In genomic region chr16:94370915-94371300, GRCm38 (mm10) we compare ENCODE assay signal across 7 mouse cellular contexts. TPM values are rescaled to one million over a fixed set of nuclear protein-coding genes. Genes with fewer than 3 reads are reported as not detected.
DNase-seq lines count a peak whose midpoint lies in the region; ATAC-seq and TF ChIP-seq lines count a peak whose summit lies in the region.

No protein-coding gene starts in this region.

- TF ChIP-seq POLR2A in small intestine, adult 2 months (IDR thresholded peaks at IDR 0.05; ENCODE audit: low read depth, low read length) = no peak

- H3K4me1 ChIP-seq in ES-E14 (ENCODE audit: control insufficient read depth in 2 of 2, insufficient read depth in 2 of 2, low read length in 2 of 2, poor library complexity in 1 of 2) = no peaks in the 10 kb centered on the region; a peak in 1 of 4 replicates
- H3K4me1 ChIP-seq in forebrain, embryonic 10.5 days = peaks cover 46% of the 10 kb centered on the region
- H3K4me1 ChIP-seq in heart, postnatal 0 days (ENCODE audit: control insufficient read depth, insufficient read depth) = peaks cover 19% of the 10 kb centered on the region
- H3K4me1 ChIP-seq in small intestine, adult 2 months (ENCODE audit: control insufficient read depth, insufficient read depth, insufficient read length, low read length) = peaks cover 10% of the 10 kb centered on the region; the same call in 1 of the 2 replicates

- DNase-seq in ES-E14 (ENCODE audit: low read depth, low spot score) = no peak
- DNase-seq in adrenal gland, postnatal 25 days = peak; percentile 77
- DNase-seq in forebrain, embryonic 10.5 days (ENCODE audit: extremely low spot score, low spot score) = peak; percentile 72
- DNase-seq in heart, postnatal 0 days (ENCODE audit: low spot score) = peak; percentile 73
- peak; percentile 72 to 79 for DNase-seq in layer of hippocampus, postnatal 14 days (ENCODE audit: low spot score in 2 of 2)
- DNase-seq in lung, postnatal 36 days = peak; percentile 79

- H3K27me3 ChIP-seq in forebrain, embryonic 10.5 days (ENCODE audit: poor library complexity, severe bottlenecking) = no peaks in the 10 kb centered on the region
- H3K27me3 ChIP-seq in heart, postnatal 0 days (ENCODE audit: control insufficient read depth, insufficient read depth, low read length) = no peaks in the 10 kb centered on the region
- no peaks in the 10 kb centered on the region for H3K27me3 ChIP-seq in small intestine, adult 2 months (ENCODE audit: control insufficient read depth, insufficient read depth, low read length)

- H3K4me2 ChIP-seq in heart, postnatal 0 days (ENCODE audit: low read depth, low read length) = peak overlapping the region; percentile 69

- TF ChIP-seq EP300 in heart, postnatal 0 days (IDR thresholded peaks at IDR 0.05; ENCODE audit: low read depth) = no peak

- no peaks in the 10 kb centered on the region for H3K9me3 ChIP-seq in ES-E14 (ENCODE audit: control insufficient read depth, insufficient read depth, low read depth, low read length)
- H3K9me3 ChIP-seq in forebrain, embryonic 10.5 days = no peaks in the 10 kb centered on the region
- H3K9me3 ChIP-seq in heart, postnatal 0 days (replicated peaks; ENCODE audit: control insufficient read depth, low read length) = no peaks in the 10 kb centered on the region

- peak overlapping the region; percentile 87 for H3K9ac ChIP-seq in ES-E14 (ENCODE audit: insufficient read depth, low read depth, low read length, poor library complexity, severe bottlenecking)
- peak overlapping the region; percentile 83 for H3K9ac ChIP-seq in heart, postnatal 0 days (replicated peaks; ENCODE audit: low read depth, low read length)

- peak overlapping the region; percentile 80 to 81 for H3K4me3 ChIP-seq in ES-E14 (ENCODE audit: insufficient read depth in 1 of 2, low read depth in 1 of 2, low read length in 2 of 2, poor library complexity in 1 of 2, severe bottlenecking in 1 of 2)
- H3K4me3 ChIP-seq in forebrain, embryonic 10.5 days = peak overlapping the region; percentile 92
- peak overlapping the region; percentile 85 for H3K4me3 ChIP-seq in heart, postnatal 0 days (ENCODE audit: low read depth, low read length)
- peak overlapping the region; percentile 90 for H3K4me3 ChIP-seq in small intestine, adult 2 months (ENCODE audit: low read depth, low read length)

- WGBS in forebrain, embryonic 10.5 days = under 1% methylated on average over 43 of the region's 43 CpGs
- 0% methylated on average over 36 of the region's 43 CpGs for WGBS in heart, postnatal 0 days
- under 1% methylated on average over 43 of the region's 43 CpGs for WGBS in small intestine, adult 2 months

- TF ChIP-seq CTCF in heart, postnatal 0 days (IDR thresholded peaks at IDR 0.05; ENCODE audit: low read depth) = no peak
- TF ChIP-seq CTCF in small intestine, adult 2 months (IDR thresholded peaks at IDR 0.05; ENCODE audit: extremely low read depth, insufficient read length, insufficient replicate concordance, low read depth, low read length) = no peak

- no peaks in the 10 kb centered on the region for H3K36me3 ChIP-seq in ES-E14 (ENCODE audit: control insufficient read depth, insufficient read depth, low read length, poor library complexity, severe bottlenecking)
- no peaks in the 10 kb centered on the region for H3K36me3 ChIP-seq in forebrain, embryonic 10.5 days (replicated peaks)
- H3K36me3 ChIP-seq in heart, postnatal 0 days (replicated peaks; ENCODE audit: control insufficient read depth, insufficient read depth, low read length) = no peaks in the 10 kb centered on the region
- no peaks in the 10 kb centered on the region for H3K36me3 ChIP-seq in small intestine, adult 2 months (ENCODE audit: control insufficient read depth, insufficient read depth, low read length)

- H3K27ac ChIP-seq in ES-E14 (ENCODE audit: insufficient read depth, low read depth, low read length, poor library complexity, severe bottlenecking) = peak overlapping the region; percentile 55
- H3K27ac ChIP-seq in forebrain, embryonic 10.5 days = peak overlapping the region; percentile 99
- peak overlapping the region; percentile 98 for H3K27ac ChIP-seq in heart, postnatal 0 days (ENCODE audit: low read depth)
- H3K27ac ChIP-seq in small intestine, adult 2 months (ENCODE audit: insufficient read depth, low read depth, low read length) = peak overlapping the region; percentile 84

- in situ Hi-C loops in ES-E14 (cut with MboI; ENCODE audit: low sequenced_read_pairs in 2 of 2, unreplicated experiment in 2 of 2) = no loop called here

- peak; percentile 87 for ATAC-seq in heart, postnatal 0 days (ENCODE audit: insufficient read depth, low read depth)

TF ChIP-seq in ES-E14, 5 proteins besides CTCF, POLR2A, EP300 and RAD21:
- TF ChIP-seq HCFC1 (IDR thresholded peaks at IDR 0.05; ENCODE audit: borderline replicate concordance, insufficient read depth, low read length) (peak; percentile 4; the same call in 1 of the 2 replicates), MAFK (IDR thresholded peaks at IDR 0.05; ENCODE audit: insufficient read depth, low read depth, low read length) (no peak), ZC3H11A (IDR thresholded peaks at IDR 0.05; ENCODE audit: borderline replicate concordance, low read depth, low read length) (no peak), CHD2 (IDR thresholded peaks at IDR 0.05; ENCODE audit: low read depth, low read length) (no peak), ZNF384 (IDR thresholded peaks at IDR 0.05; ENCODE audit: low read depth, low read length) (no peak)

RNA-seq across cellular contexts. Expression of gene Ttc3, which starts 0.5 kb away (rescaled TPM):
- total RNA-seq in ES-E14 (2012; rRNA removed) = 64.2 and 78.4 TPM in 2 replicates
- 124 and 136 TPM in 2 replicates for total RNA-seq in adrenal gland, postnatal 25 days (2021)
- polyA plus RNA-seq in forebrain, embryonic 10.5 days (2016; fragmentation: Nextera tagmentation; extraction: Ambion mirVana) = 304 and 306 TPM in 2 replicates
- 159 and 178 TPM in 2 replicates for total RNA-seq in heart, postnatal 0 days (2014; rRNA removed; ENCODE audit: low replicate concordance)
- 121 and 133 TPM in 2 replicates for polyA plus RNA-seq in heart, postnatal 0 days (2015; fragmentation: Nextera tagmentation; extraction: Ambion mirVana)
- total RNA-seq in layer of hippocampus, postnatal 14 days (2021) = 100 to 1,000 TPM; 704 to 759 TPM
- polyA plus RNA-seq in small intestine, adult 2 months (2012; rRNA removed) = 6.4 and 7.4 TPM in 2 replicates

RNA-seq across cellular contexts. Expression of gene Pigp, which starts 0.7 kb away (rescaled TPM):
- 17.8 and 30.5 TPM in 2 replicates for total RNA-seq in ES-E14 (2012; rRNA removed)
- 88.4 and 110 TPM in 2 replicates for total RNA-seq in adrenal gland, postnatal 25 days (2021)
- 89.3 and 94.9 TPM in 2 replicates for polyA plus RNA-seq in forebrain, embryonic 10.5 days (2016; fragmentation: Nextera tagmentation; extraction: Ambion mirVana)
- 134 and 146 TPM in 2 replicates for total RNA-seq in heart, postnatal 0 days (2014; rRNA removed; ENCODE audit: low replicate concordance)
- 229 and 244 TPM in 2 replicates for polyA plus RNA-seq in heart, postnatal 0 days (2015; fragmentation: Nextera tagmentation; extraction: Ambion mirVana)
- total RNA-seq in layer of hippocampus, postnatal 14 days (2021) = 10 to 100 TPM; 48.1 to 50.9 TPM
- polyA plus RNA-seq in small intestine, adult 2 months (2012; rRNA removed) = 10.1 and 11.2 TPM in 2 replicates

RNA-seq across cellular contexts. Expression of gene Ripply3, which starts 42.7 kb away (rescaled TPM):
- total RNA-seq in ES-E14 (2012; rRNA removed) = 0.16 and 0.22 TPM in 2 replicates
- total RNA-seq in adrenal gland, postnatal 25 days (2021) = 5.5 and 6.3 TPM in 2 replicates
- 4.6 and 5.8 TPM in 2 replicates for polyA plus RNA-seq in forebrain, embryonic 10.5 days (2016; fragmentation: Nextera tagmentation; extraction: Ambion mirVana)
- total RNA-seq in heart, postnatal 0 days (2014; rRNA removed; ENCODE audit: low replicate concordance) = 3.9 and 4.6 TPM in 2 replicates
- polyA plus RNA-seq in heart, postnatal 0 days (2015; fragmentation: Nextera tagmentation; extraction: Ambion mirVana) = 4.5 and 5.3 TPM in 2 replicates
- not detected for total RNA-seq in layer of hippocampus, postnatal 14 days (2021)
- 0.47 and 2.5 TPM in 2 replicates for polyA plus RNA-seq in small intestine, adult 2 months (2012; rRNA removed)

RNA-seq across cellular contexts. Expression of gene Hlcs, which starts 57.5 kb away (rescaled TPM):
- total RNA-seq in ES-E14 (2012; rRNA removed) = 5.2 and 10.1 TPM in 2 replicates
- 11.4 and 20.3 TPM in 2 replicates for total RNA-seq in adrenal gland, postnatal 25 days (2021)
- polyA plus RNA-seq in forebrain, embryonic 10.5 days (2016; fragmentation: Nextera tagmentation; extraction: Ambion mirVana) = 14.4 and 15.5 TPM in 2 replicates
- total RNA-seq in heart, postnatal 0 days (2014; rRNA removed; ENCODE audit: low replicate concordance) = 3.3 and 4.6 TPM in 2 replicates
- 5.5 and 5.6 TPM in 2 replicates for polyA plus RNA-seq in heart, postnatal 0 days (2015; fragmentation: Nextera tagmentation; extraction: Ambion mirVana)
- total RNA-seq in layer of hippocampus, postnatal 14 days (2021) = 10 to 100 TPM; 12.8 to 13.7 TPM
- polyA plus RNA-seq in small intestine, adult 2 months (2012; rRNA removed) = 2.6 and 3.2 TPM in 2 replicates
